Mouse (Mus musculus) midbrain, embryonic 13.5 days (tissue): Measurements from ENCODE around the gene Arfip1. TPM values are rescaled to one million over a fixed set of nuclear protein-coding genes. Genes with fewer than 3 reads are reported as not detected.

Experiments
- polyA plus RNA-seq: library from polyadenylated mRNA; unstranded; fragments of >200 nt; fragmentation: Nextera tagmentation; extraction: Ambion mirVana; gene quantifications from 2 replicates; pipeline ENCODE4 v1.2.1, GENCODE M21; 2015

Arfip1 gene
- polyA plus RNA-seq, 1 experiment from 2014 or later = 23.4 TPM

Other genes starting within 250 kb of the Arfip1 start
- gene Fhdc1, start 102.2 kb downstream of the Arfip1 start, polyA plus RNA-seq = 3.0 and 3.5 TPM in 2 replicates
- gene Tigd4, start 10.9 kb upstream of the Arfip1 start, polyA plus RNA-seq = not detected in 2 replicates
- gene Tmem154, start 83.6 kb upstream of the Arfip1 start, polyA plus RNA-seq = 0.73 and 1.1 TPM in 2 replicates
- gene Fbxw7, start 232.6 kb upstream of the Arfip1 start, polyA plus RNA-seq = 21.4 and 23.3 TPM in 2 replicates